Mouse (Mus musculus) heart, postnatal 0 days (tissue): ENCODE data around the gene Dnajb8.

ENCODE experiments used
- CTCF ChIP-seq: IDR thresholded peaks from 2 replicates; pipeline ENCODE4 v1.5.1; 2016; ENCODE audit warnings: antibody characterized with exemption, control low read depth, low read depth
- EP300 ChIP-seq: IDR thresholded peaks from 2 replicates; pipeline ENCODE4 v1.6.1; 2016; ENCODE audit warnings: antibody characterized with exemption, low read depth

DNA sequence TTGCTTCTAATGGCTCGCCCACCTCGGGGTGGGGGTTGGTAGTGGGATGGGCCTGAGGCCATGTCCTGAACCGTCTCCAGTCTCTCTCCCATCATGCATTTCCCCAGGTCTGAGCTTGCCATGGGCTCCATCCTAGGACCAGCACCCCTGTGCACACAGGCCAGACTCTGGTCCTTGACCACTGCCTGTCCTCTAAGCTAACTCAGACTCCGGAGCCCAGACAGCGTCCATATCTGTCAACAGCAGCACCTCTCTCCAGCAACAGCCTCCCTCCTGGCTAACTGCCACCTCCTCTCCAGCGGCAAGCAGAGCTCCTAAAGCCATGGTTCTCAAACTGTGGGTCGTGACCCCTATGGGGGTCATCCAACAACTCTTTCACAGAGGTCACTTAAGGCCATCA lies 14.4 kb downstream of the Dnajb8 start:
- TF ChIP-seq CTCF (no peak), EP300 (no peak)
